Mouse (Mus musculus) CH12.LX (cell line): ENCODE data around the gene Hip1. TPM values are rescaled to one million over a fixed set of nuclear protein-coding genes. Genes with fewer than 3 reads are reported as not detected.
"Not testable (repeated sequence)": the region's sequence is repeated elsewhere in the genome, so short reads cannot be mapped to it uniquely, and the experiment has no call there.

ENCODE experiments used
- DNase-seq: peaks from one replicate; pipeline ENCODE4 v3.0.0-alpha.2; 2013; ENCODE audit errors: extremely low read depth
- H3K27ac ChIP-seq: 2 replicates; pipeline ENCODE4 v1.5.1; 2012; ENCODE audit warnings: low read depth, mild to moderate bottlenecking, control low read depth, moderate library complexity; ENCODE audit not compliant: insufficient read depth
- H3K27me3 ChIP-seq: replicated peaks from 2 replicates; pipeline ENCODE3; 2012; ENCODE audit warnings: inconsistent platforms
- H3K36me3 ChIP-seq, 2 experiments: replicated peaks in 1 of 2; 2 replicates each; pipeline versions ENCODE3 to v1.6.1; 2012; ENCODE audit warnings: inconsistent platforms in 1 of 2, low read length in 1 of 2, mild to moderate bottlenecking in 1 of 2, mixed read lengths in 1 of 2, moderate library complexity in 1 of 2; ENCODE audit not compliant: control insufficient read depth in 1 of 2, insufficient read depth in 1 of 2
- H3K4me1 ChIP-seq, 2 experiments: 2 replicates each; pipeline ENCODE4 v1.6.1; 2012; ENCODE audit warnings: inconsistent platforms in 1 of 2, moderate library complexity in 1 of 2; ENCODE audit not compliant: insufficient read depth in 2 of 2, control insufficient read depth in 1 of 2
- H3K4me2 ChIP-seq: 2 replicates; pipeline ENCODE4 v1.6.1; 2012; ENCODE audit warnings: low read depth, mild to moderate bottlenecking, control low read depth; ENCODE audit not compliant: poor library complexity, insufficient read depth, severe bottlenecking
- H3K4me3 ChIP-seq, 3 experiments: fragments of 150-350 bp in 1 of 3; sonication (generic) in 1 of 3; replicated peaks in 1 of 3; 2 replicates each; pipeline versions ENCODE3 to v1.5.1; 2011 to 2012; ENCODE audit warnings: low read depth in 2 of 3, low read length in 2 of 3, mild to moderate bottlenecking in 2 of 3, moderate library complexity in 2 of 3, control low read depth in 1 of 3, improper control_type of control experiment in 1 of 3, inconsistent platforms in 1 of 3, mixed read lengths in 1 of 3; ENCODE audit not compliant: poor library complexity in 1 of 3
- H3K79me2 ChIP-seq: replicated peaks from 2 replicates; pipeline ENCODE4 v1.6.1; 2012; ENCODE audit warnings: mild to moderate bottlenecking, moderate library complexity; ENCODE audit not compliant: control insufficient read depth, poor library complexity, insufficient read depth, severe bottlenecking; ENCODE audit errors: extremely low read depth
- H3K9ac ChIP-seq: 2 replicates; pipeline ENCODE4 v1.6.1; 2012; ENCODE audit warnings: low read depth, mild to moderate bottlenecking, control low read depth, moderate library complexity; ENCODE audit not compliant: insufficient read depth
- H3K9me3 ChIP-seq: replicated peaks from 2 replicates; pipeline ENCODE3; 2012; ENCODE audit warnings: low read length, inconsistent platforms, mixed read lengths
- BHLHE40 ChIP-seq: IDR thresholded peaks from 2 replicates; pipeline ENCODE4 v1.6.1; 2011; ENCODE audit warnings: mild to moderate bottlenecking, low read depth, low read length, improper control_type of control experiment
- CHD2 ChIP-seq: IDR thresholded peaks from 2 replicates; pipeline ENCODE4 v1.6.1; 2011; ENCODE audit warnings: low read length, improper control_type of control experiment
- CTCF ChIP-seq, 2 experiments: IDR thresholded peaks in 1 of 2; conservative IDR thresholded peaks in 1 of 2; 2 replicates each; pipeline ENCODE4 v1.5.1; 2011 to 2012; ENCODE audit warnings: low read depth in 2 of 2, low read length in 2 of 2, improper control_type of control experiment in 1 of 2, inconsistent platforms in 1 of 2, mild to moderate bottlenecking in 1 of 2, moderate library complexity in 1 of 2
- E2F4 ChIP-seq: IDR thresholded peaks from 2 replicates; pipeline ENCODE4 v1.6.1; 2011; ENCODE audit warnings: low read depth, low read length, improper control_type of control experiment; ENCODE audit not compliant: insufficient replicate concordance
- ELF1 ChIP-seq: IDR thresholded peaks from 2 replicates; pipeline ENCODE4 v1.6.1; 2014; ENCODE audit warnings: low read depth, mild to moderate bottlenecking, inconsistent platforms, low read length, improper control_type of control experiment
- EP300 ChIP-seq: IDR thresholded peaks from 2 replicates; pipeline ENCODE4 v1.6.1; 2011; ENCODE audit warnings: low read length, improper control_type of control experiment
- ETS1 ChIP-seq: conservative IDR thresholded peaks from 2 replicates; pipeline ENCODE4 v1.6.1; 2012; ENCODE audit warnings: low read depth, mild to moderate bottlenecking, inconsistent platforms, low read length, improper control_type of control experiment, moderate library complexity
- IRF4 ChIP-seq: IDR thresholded peaks from 2 replicates; pipeline ENCODE4 v1.6.1; 2014; ENCODE audit warnings: low read depth, mild to moderate bottlenecking, inconsistent platforms, low read length, improper control_type of control experiment
- JUND ChIP-seq: conservative IDR thresholded peaks from 2 replicates; pipeline ENCODE4 v1.6.1; 2011; ENCODE audit warnings: low read depth, low read length, improper control_type of control experiment
- KAT2A ChIP-seq: IDR thresholded peaks from 2 replicates; pipeline ENCODE4 v1.6.1; 2012; ENCODE audit warnings: low read length, improper control_type of control experiment, inconsistent platforms; ENCODE audit not compliant: insufficient replicate concordance
- MAFK ChIP-seq: IDR thresholded peaks from 2 replicates; pipeline ENCODE4 v1.6.1; 2011; ENCODE audit warnings: low read length, improper control_type of control experiment; ENCODE audit not compliant: insufficient replicate concordance
- MAX ChIP-seq: IDR thresholded peaks from 2 replicates; pipeline ENCODE4 v1.6.1; 2011; ENCODE audit warnings: low read length, improper control_type of control experiment
- MAZ ChIP-seq: IDR thresholded peaks from 2 replicates; pipeline ENCODE4 v1.6.1; 2012; ENCODE audit warnings: low read depth, mild to moderate bottlenecking, inconsistent platforms, low read length, improper control_type of control experiment, moderate library complexity
- MEF2A ChIP-seq: IDR thresholded peaks from 2 replicates; pipeline ENCODE4 v1.6.1; 2014; ENCODE audit warnings: low read depth, mild to moderate bottlenecking, inconsistent platforms, low read length, improper control_type of control experiment, borderline replicate concordance
- NELFE ChIP-seq: IDR thresholded peaks from 2 replicates; pipeline ENCODE4 v1.6.1; 2011; ENCODE audit warnings: low read depth, low read length, improper control_type of control experiment
- NRF1 ChIP-seq: IDR thresholded peaks from 2 replicates; pipeline ENCODE4 v1.6.1; 2014; ENCODE audit warnings: low read depth, mild to moderate bottlenecking, inconsistent platforms, low read length, improper control_type of control experiment, moderate library complexity
- POLR2A ChIP-seq: IDR thresholded peaks from 2 replicates; pipeline ENCODE4 v1.6.1; 2011; ENCODE audit warnings: low read depth, mild to moderate bottlenecking, improper control_type of control experiment, low read length
- POLR2AphosphoS2 ChIP-seq: IDR thresholded peaks from 2 replicates; pipeline ENCODE4 v1.6.1; 2011; ENCODE audit warnings: low read depth, low read length, improper control_type of control experiment
- RAD21 ChIP-seq: IDR thresholded peaks from 2 replicates; pipeline ENCODE4 v1.6.1; 2011; ENCODE audit warnings: low read depth, mild to moderate bottlenecking, low read length, improper control_type of control experiment, moderate library complexity
- RCOR1 ChIP-seq: conservative IDR thresholded peaks from 2 replicates; pipeline ENCODE4 v1.6.1; 2012; ENCODE audit warnings: low read depth, mild to moderate bottlenecking, inconsistent platforms, low read length, improper control_type of control experiment
- SIN3A ChIP-seq: IDR thresholded peaks from 2 replicates; pipeline ENCODE4 v1.6.1; 2012; ENCODE audit warnings: low read length, improper control_type of control experiment, inconsistent platforms
- TCF12 ChIP-seq: IDR thresholded peaks from 2 replicates; pipeline ENCODE4 v1.6.1; 2014; ENCODE audit warnings: low read depth, mild to moderate bottlenecking, inconsistent platforms, low read length, improper control_type of control experiment
- ZMIZ1 ChIP-seq: IDR thresholded peaks from 2 replicates; pipeline ENCODE4 v1.6.1; 2012; ENCODE audit warnings: low read depth, mild to moderate bottlenecking, inconsistent platforms, low read length, improper control_type of control experiment
- dilution Hi-C: fragments of 300-500 bp; cut with MboI; formaldehyde crosslinking; loops from 2 replicates; pipeline ENCODE4 v1.14.3; 2020; ENCODE audit warnings: low sequenced_read_pairs; ENCODE audit not compliant: extremely low pct_unique_long_range_greater_than_20kb, extremely low pct_ligation_motif_present
- in situ Hi-C: fragments of 300-500 bp; cut with MboI; formaldehyde crosslinking; loops from 3 replicates; pipeline ENCODE4 v1.14.3; 2019; ENCODE audit warnings: low sequenced_read_pairs, low pct_ligation_motif_present, low pct_unique_long_range_greater_than_20kb, mixed read lengths
- polyA plus RNA-seq: library from polyadenylated mRNA; unstranded; fragments of >175 nt; gene quantifications from 2 replicates; pipeline ENCODE4 v1.2.1, GENCODE M21; 2012; ENCODE audit warnings: low read depth; ENCODE audit not compliant: insufficient read length
- total RNA-seq, 2 experiments: library from RNA; depleted of rRNA; stranded (reverse); fragments of 300-350 nt in 1 of 2; fragments of >200 nt in 1 of 2; gene quantifications; 2 replicates each; pipeline ENCODE4 v1.2.3; 2012 to 2014

Gene Hip1
- total and polyA plus RNA-seq, 3 experiments, result 2.2 to 6.4 (median 3.4) TPM

GRCm38 (mm10) chr5:135485289-135485688 lies 59.6 kb downstream of the Hip1 start:
- peaks cover 11% of the 10 kb centered on the region for H3K9me3 ChIP-seq
- DNase-seq, result no peak
- no peak overlapping the region for H3K27ac ChIP-seq
- no peak overlapping the region for H3K4me2 ChIP-seq
- in situ Hi-C loops (no loop called here), dilution Hi-C loops (no loop called here)
- H3K4me1 ChIP-seq, result peaks cover 0 to 12% of the 10 kb centered on the region in 2 experiments; a peak in 2 of 4 replicates
- no peaks in the 10 kb centered on the region for H3K79me2 ChIP-seq
- peaks cover 16% of the 10 kb centered on the region for H3K27me3 ChIP-seq
- no peak for TF ChIP-seq KAT2A
- no peak for TF ChIP-seq NELFE
- TF ChIP-seq ZMIZ1, result no peak
- no peak for TF ChIP-seq RAD21
- TF ChIP-seq ELF1, result no peak
- TF ChIP-seq NRF1, result no peak
- no peak for TF ChIP-seq CTCF (conservative IDR thresholded peaks at IDR 0.05 in 1 of 2, IDR thresholded peaks at IDR 0.05 in 1 of 2; ENCODE audit: low read depth in 2 of 2, low read length in 2 of 2)
- TF ChIP-seq MAX, result no peak
- TF ChIP-seq TCF12, result no peak
- no peak for TF ChIP-seq POLR2A
- TF ChIP-seq ETS1, result no peak
- no peak for TF ChIP-seq MEF2A
- no peak for TF ChIP-seq BHLHE40
- no peak overlapping the region for H3K4me3 ChIP-seq
- H3K36me3 ChIP-seq, result peaks cover 0 to 1% of the 10 kb centered on the region in 2 experiments
- no peak overlapping the region for H3K9ac ChIP-seq

GRCm38 (mm10) chr5:135483865-135484264 lies 61.1 kb downstream of the Hip1 start:
- H3K4me3 ChIP-seq, H3K4me2 ChIP-seq, H3K27ac ChIP-seq, H3K9ac ChIP-seq, H3K36me3 ChIP-seq, H3K79me2 ChIP-seq, dilution Hi-C loops, in situ Hi-C loops: not testable (repeated sequence)
- peak; percentile 68 for DNase-seq
- peaks cover 11% of the 10 kb centered on the region for H3K27me3 ChIP-seq
- H3K4me1 ChIP-seq, result peaks cover 7 to 19% of the 10 kb centered on the region in 2 experiments
- peaks cover 11% of the 10 kb centered on the region for H3K9me3 ChIP-seq

GRCm38 (mm10) chr5:135478877-135479600 lies 65.9 kb downstream of the Hip1 start:
- Histone ChIP-seq H3K4me2 (peak overlapping the region; percentile 31), H3K4me3 (peak overlapping the region in 1 of 3 experiments; percentile 7), H3K36me3 (peaks cover 0 to 1% of the 10 kb centered on the region in 2 experiments), H3K27me3 (no peaks in the 10 kb centered on the region), H3K9ac (no peak overlapping the region), H3K4me1 (peaks cover 21 to 43% of the 10 kb centered on the region in 2 experiments), H3K79me2 (no peaks in the 10 kb centered on the region), H3K9me3 (peaks cover 6% of the 10 kb centered on the region), H3K27ac (peak overlapping the region; percentile 68)
- TF ChIP-seq MAZ (peak; percentile 72; the same call in 1 of the 2 replicates), MEF2A (peak; percentile 98), BHLHE40 (peak; percentile 70), ETS1 (peak; percentile 64; the same call in 1 of the 2 replicates), RCOR1 (no peak; the same call in 1 of the 2 replicates), POLR2AphosphoS2 (no peak), MAFK (peak; percentile 61; the same call in 1 of the 2 replicates), SIN3A (peak; percentile 6; the same call in 1 of the 2 replicates), IRF4 (peak; percentile 93), JUND (no peak), ELF1 (peak; percentile 56; the same call in 1 of the 2 replicates), E2F4 (no peak), EP300 (peak; percentile 92), NELFE (no peak), CHD2 (peak; percentile 73), TCF12 (0 out of 2 replicates have a peak, but pooled peaks have one; percentile 66)
- dilution Hi-C loops, result no loop called here
- DNase-seq, result peak; percentile 79
- in situ Hi-C loops, result no loop called here
